Mouse (Mus musculus) lung, postnatal 0 days (tissue): ENCODE data around the gene Cdkn1a.

Experiments
- CTCF ChIP-seq: IDR thresholded peaks from 2 replicates; pipeline ENCODE4 v1.5.1; 2016; ENCODE audit warnings: antibody characterized with exemption, mild to moderate bottlenecking
- EP300 ChIP-seq: IDR thresholded peaks from 2 replicates; pipeline ENCODE4 v1.6.1; 2016; ENCODE audit warnings: antibody characterized with exemption, mild to moderate bottlenecking, control low read depth

DNA sequence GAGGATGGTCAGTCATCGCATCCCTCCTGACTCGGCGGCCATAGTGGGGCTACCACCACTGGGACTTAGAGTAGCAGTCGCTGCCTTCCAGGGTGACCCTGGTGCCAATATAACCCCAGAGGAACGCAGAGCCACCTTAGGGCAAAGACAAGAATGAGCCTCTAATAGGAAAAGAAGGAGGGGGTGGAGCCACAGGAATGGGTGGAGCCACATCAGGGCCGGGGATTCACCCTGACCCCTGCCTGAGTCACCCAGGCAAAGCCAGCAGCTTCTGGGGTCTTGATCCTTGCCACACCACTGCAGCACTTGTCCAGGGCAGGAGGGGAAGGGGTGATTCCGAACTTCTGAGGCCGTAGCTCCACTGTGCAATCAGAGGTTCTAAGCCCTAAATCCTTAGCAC is 7.2 kb upstream of the Cdkn1a start:
- TF ChIP-seq CTCF (no peak), EP300 (no peak)
